Mouse (Mus musculus) cerebellum, postnatal 25 days (tissue): ENCODE measurements at regions not wholly inside any gene's neighbourhood (a gene's known extent, or its start where the extent isn't known, plus 50 kb on each side); places are given as distances from the start of the nearest gene placed in this dataset.

Experiments
- DNase-seq, 2 experiments: peaks; one replicate each; pipeline ENCODE4 v3.0.0; 2021; ENCODE audit warnings: mixed read lengths in 2 of 2

DNA sequence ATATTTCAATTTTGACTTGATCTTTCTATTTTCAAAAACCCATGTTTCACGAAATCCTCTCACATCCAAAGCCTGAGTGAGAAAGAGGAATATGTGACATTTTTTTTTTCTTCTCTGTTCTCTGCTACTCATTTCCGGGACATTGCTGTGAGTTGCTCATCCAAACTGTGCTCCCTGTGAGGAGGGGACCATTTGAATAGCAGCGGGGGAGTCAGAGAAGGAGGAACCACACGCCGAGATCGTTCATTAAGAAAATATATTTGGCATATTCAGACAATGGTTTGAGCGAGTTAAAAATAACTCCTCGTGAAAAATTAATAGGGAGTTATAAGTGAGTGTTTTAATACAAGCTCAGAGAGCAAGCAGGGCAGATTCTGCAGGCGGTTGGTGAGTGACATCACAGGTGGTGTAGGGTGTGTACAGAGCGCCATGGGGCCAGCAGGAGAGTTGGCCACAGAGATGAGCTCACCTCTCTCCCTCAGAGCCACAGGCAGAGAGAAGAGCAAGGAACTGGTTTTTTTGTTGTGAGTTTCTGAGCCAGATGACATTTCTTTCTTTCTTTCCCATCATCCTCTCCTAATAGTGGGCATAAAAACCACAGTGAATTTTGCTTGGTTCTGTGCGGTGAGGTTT lies 54.4 kb upstream of the Calcoco1 start:
- peak in 1 of 2 experiments; percentile 32 for DNase-seq

DNA sequence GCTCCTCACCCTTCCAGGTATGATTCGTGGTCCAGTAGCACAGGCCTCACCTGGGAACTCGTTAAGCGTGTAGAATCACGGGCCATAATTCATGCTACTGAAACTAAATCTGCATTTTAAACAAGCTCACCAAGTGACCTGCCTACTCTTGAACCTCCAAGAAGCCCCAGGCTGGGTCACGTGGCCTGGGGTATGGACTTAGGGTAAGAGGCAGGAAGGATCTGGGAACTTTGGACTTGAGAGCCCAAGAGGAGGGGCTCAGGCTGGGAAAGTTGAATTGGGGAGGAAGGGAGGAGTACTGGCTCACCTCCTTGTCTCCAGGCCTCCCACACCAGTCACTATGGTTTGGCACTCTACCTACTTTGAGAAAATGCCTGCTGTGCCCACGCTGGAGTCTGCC lies 58.6 kb upstream of the Calcoco1 start:
- DNase-seq, result no peak

DNA sequence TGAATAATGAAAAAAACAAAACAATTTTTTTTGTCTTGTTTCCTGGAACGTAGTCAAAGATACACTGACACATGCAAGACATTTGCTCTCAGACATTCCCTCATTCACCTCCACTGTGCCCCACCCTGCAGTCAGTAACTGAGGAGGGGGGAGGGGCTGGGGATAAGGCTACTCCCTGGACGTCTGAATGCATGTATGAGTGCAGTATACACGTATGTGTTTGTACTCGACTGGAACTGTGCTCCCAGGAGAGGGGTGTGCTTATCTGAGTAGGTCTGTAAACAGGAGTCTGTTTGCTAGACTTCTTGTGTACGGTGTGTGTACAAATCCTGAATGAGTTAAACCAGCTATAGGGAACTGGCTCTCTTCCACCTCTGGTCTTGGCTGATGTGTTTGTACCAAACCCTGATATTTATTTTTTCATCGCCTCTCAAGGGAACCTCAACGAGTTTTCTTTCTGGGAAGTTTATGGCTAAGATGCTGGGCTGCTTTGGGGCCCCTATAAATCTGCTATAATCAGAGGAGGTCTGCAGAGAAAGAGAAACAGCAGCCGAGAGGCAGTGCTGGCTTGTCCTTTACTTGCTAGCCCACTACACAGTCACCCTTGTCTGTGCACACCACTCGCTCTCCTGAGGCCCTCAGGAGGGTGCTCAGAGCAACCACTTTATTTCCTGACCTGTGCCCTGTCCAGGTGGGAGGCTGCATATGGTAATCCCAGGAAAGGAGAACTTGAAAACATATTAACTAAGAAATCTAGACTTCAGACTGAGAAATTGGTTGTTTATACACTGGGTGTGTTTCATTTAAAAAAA lies 61.2 kb upstream of the Calcoco1 start:
- DNase-seq, result no peak

DNA sequence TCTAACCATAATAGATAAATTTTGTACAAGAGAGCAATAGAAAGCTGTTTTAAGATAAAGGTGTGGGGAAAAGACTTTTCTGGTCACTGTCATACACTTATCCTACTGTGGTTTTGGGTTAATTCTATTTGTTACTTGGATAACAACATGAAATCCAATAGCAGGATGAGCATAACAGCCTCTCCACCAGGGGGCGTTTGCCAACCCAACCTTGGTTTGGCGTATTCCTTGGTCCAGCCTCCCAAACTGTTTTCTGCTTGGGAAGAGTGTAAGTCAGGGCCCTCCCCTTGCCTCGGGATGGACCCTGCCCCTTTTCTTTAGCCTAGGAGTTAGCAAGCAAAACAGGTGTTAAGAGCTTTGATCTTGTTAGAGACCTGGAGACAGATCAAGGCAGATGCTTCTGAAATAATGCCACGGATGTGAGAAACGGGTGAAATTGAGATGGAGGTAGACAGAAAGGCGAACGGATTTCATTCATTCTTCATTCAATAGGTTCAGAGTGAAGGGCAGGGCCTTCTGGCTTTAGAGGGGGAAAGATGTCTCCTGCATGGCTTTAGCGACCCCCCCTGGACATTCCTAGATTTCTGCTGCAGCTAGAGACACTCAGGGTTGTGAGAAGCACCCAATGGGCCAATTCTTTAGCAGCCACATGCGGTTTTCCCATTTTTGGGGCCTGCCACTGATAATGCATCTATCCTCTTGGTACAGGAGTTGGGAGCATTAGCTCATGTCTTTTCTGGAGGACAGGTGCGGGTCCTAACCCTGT lies 63.3 kb upstream of the Calcoco1 start:
- DNase-seq, result peak; percentile 30 to 67

DNA sequence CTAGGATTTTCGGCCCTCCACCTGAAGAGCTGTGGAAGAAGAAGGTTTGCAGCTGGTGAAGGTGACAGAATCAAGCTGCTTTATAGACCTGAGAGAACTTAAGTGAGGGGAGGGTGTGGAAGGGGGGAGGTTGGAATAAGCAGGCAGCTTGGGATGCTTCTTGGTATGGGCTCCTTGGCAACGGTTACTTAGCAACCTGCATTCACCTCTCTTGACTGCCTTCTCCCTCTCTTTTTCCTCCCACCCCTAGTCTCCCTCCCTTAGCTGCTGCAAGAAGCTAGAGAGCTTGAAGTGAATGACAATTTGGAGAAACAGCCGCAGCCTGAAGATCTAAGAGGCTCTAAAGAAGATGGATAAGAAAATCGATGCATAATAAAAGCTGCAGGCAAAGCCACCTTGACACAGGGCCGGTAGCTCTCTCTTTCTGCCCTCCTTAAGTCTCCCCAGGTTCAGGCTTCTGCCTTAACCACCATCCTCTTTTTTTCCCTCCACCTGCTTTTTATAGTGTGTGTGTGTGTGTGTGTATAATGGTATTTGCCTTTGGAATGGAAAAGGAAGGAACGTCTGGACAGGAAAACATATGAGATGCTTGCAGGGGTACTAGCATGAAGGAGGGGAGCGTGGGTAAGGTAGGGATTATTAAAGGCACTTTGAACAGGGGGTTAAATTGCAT lies 67.0 kb upstream of the Calcoco1 start:
- no peak for DNase-seq

DNA sequence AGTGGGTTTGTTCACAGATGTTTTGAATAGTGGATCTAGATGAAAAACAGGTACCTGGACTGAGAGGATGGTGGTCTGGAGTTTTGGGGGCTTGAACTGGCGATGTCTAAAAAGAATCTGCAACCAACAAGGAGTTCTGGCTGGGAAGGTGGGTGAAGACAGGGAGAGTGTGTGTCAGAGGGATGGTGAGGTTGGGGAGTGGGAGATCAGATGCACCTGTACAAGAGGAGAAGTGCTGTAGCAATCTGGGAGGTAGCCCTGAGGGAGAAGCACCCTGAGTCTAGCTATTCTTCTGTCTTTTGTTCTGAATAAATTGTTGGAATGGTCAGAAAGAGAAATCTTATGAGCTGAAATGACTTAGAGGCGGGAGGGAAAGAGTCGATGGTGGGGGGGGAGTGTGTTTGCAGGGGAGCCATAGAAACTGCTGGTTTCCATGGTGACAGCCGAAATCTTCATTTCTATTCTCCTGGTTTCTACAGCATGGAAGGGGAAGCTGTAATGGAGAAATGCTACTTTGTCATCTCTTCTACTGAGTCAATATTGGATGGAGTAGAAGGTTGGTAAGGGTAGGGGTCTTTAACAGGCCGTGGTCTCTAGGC lies 75.1 kb upstream of the Calcoco1 start:
- DNase-seq, result no peak

DNA sequence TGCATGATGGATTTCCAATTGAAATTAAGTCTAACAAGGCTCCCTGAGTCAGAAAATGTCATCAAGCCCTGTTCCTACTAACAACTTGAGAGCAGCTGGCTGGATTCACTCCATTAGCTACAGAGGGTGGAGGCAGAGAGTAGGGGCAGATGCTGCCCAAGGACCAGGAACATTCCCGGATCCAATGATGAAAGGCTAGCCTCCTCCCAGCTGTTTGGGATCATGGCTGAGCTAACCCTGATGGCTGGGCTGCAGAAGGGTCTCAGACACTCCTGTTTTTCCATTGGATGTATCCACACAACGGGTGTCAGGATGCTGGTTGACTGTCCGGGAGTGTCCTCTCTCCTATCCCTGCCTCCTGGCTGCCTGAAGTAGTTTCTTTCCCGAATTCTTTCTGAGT lies 78.1 kb upstream of the Calcoco1 start:
- no peak for DNase-seq

DNA sequence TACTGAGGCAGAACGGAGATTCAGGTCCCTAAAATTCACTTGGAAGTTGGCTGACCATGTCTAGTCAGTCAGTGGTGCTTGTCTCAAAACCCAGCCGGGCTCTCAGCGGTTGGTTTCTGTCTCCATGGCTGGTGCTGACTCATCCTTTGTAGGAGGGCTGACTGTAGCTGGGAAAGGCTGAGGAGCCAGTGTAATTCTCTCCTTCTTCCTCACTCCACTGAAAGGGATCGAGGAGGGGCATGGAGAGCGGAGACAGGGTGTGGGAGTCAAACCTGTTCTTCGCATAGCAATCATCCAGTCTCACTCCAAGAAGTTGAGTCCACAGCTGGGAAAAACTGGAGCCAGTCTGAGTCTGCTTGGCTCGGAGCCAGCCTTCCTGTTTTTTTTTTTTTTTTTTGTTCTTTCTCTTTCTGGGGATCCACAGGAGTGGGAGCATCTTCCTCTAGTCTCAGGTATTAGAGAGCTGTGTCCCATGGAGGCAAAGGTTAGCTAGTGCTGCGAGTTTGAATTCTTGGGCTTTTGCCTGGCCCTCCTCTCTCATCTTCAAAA lies 80.4 kb upstream of the Calcoco1 start:
- no peak for DNase-seq

DNA sequence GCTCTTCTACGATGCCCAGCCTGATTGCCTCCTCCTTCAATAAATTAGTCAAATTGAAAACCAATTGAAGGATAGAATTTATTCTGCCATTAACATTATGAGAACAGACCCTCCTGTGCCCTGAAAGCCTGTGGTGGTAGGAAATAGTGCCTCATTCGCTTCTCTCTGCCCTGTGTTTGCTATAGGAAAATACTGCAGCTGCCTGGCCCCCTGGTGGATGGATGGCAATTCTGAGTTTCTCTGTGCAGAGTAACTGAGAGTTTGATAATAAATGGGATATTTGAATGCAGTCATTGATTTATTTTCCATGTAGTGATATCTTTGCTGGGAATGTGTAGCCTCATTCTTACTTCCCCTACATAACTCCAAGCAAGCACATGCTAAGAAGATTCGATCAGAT lies 85.4 kb upstream of the Calcoco1 start:
- peak in 1 of 2 experiments; percentile 11 for DNase-seq

DNA sequence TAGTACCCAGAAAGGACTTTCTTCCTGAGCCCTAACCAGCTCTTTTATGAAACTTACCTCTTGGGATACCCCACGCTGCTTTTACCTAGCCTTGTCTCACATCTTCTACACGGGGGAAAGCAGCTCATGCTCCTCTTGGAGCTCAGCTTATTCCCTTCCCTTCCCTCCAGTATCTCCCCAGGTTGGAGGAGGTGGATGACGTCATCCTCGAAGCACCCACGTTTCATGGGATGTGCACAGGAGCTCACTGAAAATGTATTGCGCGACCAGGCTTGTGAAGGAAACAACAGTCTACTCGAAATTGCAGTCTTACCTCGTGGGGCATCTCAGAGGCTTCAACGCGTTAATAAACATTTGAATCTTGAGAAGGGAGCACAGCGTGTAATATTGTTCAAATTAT lies 97.2 kb upstream of the Calcoco1 start:
- no peak for DNase-seq

DNA sequence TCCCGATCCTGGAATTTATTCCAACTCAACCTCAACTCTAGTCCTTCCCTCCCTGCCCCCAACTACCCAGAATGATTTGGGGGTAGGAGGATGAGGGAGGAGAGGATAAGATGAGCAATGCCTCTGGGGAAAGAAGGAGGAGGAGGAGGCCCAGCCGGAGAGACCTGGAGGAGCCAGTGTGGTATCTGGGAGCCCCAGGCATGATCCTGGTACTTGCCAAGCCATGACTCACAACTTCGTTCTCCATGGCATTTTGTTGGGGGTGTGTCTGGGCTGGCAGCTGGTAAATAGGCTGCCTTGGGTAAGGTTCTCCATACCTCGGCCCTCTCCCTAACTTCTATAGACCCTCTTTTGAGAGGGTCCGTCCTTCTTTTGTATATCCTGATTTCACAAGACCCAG lies 81.2 kb upstream of the Hoxc13 start:
- DNase-seq, result no peak

DNA sequence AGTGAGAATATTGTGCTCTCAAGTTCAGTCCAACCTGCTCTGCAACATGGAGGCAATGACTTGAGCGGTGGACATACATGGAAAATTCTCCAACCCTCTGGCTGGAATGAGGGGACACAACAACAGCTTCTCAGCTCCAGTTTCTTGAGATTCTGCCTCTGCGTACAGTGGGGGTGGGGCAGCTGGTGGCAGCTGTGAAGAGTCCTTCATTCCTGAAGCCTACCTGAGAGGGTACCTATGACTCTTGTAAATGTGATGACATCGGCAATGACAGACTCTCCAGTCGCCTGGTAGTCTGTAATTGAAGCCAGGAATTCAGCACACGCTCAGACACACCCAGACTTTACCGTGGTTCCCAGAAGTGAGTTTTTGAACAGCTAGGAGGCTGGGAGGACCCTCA lies 58.5 kb upstream of the Hoxc13 start:
- DNase-seq, result no peak

DNA sequence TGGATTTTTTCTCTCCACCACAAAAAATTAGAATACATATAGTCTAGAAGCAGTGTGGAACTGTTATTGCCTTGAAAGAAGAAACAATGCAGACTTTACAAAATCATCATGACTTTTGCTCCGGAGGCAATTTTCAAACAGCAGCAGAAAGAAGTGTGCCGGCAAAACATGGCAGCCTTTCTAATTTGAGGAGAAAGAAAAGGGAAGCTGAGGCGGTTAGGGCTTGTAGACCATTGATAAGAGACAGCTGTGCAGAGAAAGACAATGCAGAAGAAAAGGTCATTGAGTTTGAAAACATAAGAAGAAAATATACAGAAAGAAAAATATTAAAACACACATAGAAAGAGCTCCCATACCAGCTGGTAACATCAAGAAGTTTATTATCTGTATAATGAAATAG lies 54.1 kb upstream of the Hoxc13 start:
- no peak for DNase-seq
